In genomic region chr5:122288147-122288811, GRCm38 (mm10) we compare ENCODE assay signal across 14 mouse cellular contexts. TPM values are rescaled to one million over a fixed set of nuclear protein-coding genes. Genes with fewer than 3 reads are reported as not detected.
A peak's percentile ranks its signal among the peaks of the same experiment; 100 is the strongest.
DNase-seq lines count a peak whose midpoint lies in the region; ATAC-seq and TF ChIP-seq lines count a peak whose summit lies in the region.
"Had no signal": no experiment of that assay in that cellular context is flagged by ENCODE, and none has a peak within 500 bp of the region (broad histone marks: within the 10 kb centered on the region; RNA-seq: fewer than 3 reads in every experiment).

No protein-coding gene starts in this region.

- TF ChIP-seq EP300 in lung, postnatal 0 days (IDR thresholded peaks at IDR 0.05) = peak; percentile 38; the same call in 1 of the 2 replicates

- H3K9ac ChIP-seq in lung, postnatal 0 days (replicated peaks; ENCODE audit: low read depth) = no peak overlapping the region
- no peak overlapping the region for H3K9ac ChIP-seq in midbrain, embryonic 16.5 days (ENCODE audit: low read depth, low read length)
- H3K9ac ChIP-seq: liver, postnatal 0 days had no signal

- peak overlapping the region; percentile 99 for H3K27ac ChIP-seq in gastrocnemius, adult 2 months
- H3K27ac ChIP-seq in lung, postnatal 0 days (ENCODE audit: low read length) = peak overlapping the region; percentile 52; the same call in 1 of the 2 replicates
- no peak overlapping the region for H3K27ac ChIP-seq in midbrain, embryonic 16.5 days (ENCODE audit: low read length)
- H3K27ac ChIP-seq: hindbrain, postnatal 0 days had no signal

- H3K4me1 ChIP-seq in lung, postnatal 0 days (ENCODE audit: insufficient read depth, low read depth, low read length) = peaks cover 15% of the 10 kb centered on the region
- peaks cover 21% of the 10 kb centered on the region for H3K4me1 ChIP-seq in midbrain, embryonic 16.5 days (ENCODE audit: control insufficient read depth, insufficient read depth, low read length)

- TF ChIP-seq CTCF in gastrocnemius, adult 2 months (IDR thresholded peaks at IDR 0.05) = no peak
- no peak for TF ChIP-seq CTCF in lung, postnatal 0 days (IDR thresholded peaks at IDR 0.05)

- ATAC-seq in lung, postnatal 0 days = peak; percentile 11; the same call in 1 of the 2 replicates
- no peak for ATAC-seq in midbrain, embryonic 16.5 days
- ATAC-seq: hindbrain, postnatal 0 days; liver, postnatal 0 days had no signal

- peak; percentile 69 for DNase-seq in gastrocnemius, adult 2 months
- DNase-seq in gastrocnemius, postnatal 4 days (ENCODE audit: low spot score in 2 of 2) = no peak
- peak; percentile 20 for DNase-seq in lung, postnatal 0 days (ENCODE audit: low spot score)
- no peak for DNase-seq in lung, adult 18-20 months
- peak; percentile 42 to 56 for DNase-seq in CD8-positive naive resting alpha-beta T cell, adult 2 months (ENCODE audit: low read depth in 2 of 2, low spot score in 2 of 2)
- peak; percentile 89 for DNase-seq in naive thymus-derived CD4-positive, alpha-beta T cell, adult 2 months (ENCODE audit: low read depth)
- DNase-seq in natural killer cell, adult 2 months (ENCODE audit: low spot score in 2 of 2) = no peak
- DNase-seq: adrenal gland, postnatal 25 days; cerebellum, postnatal 10 days; kidney, adult 9 months; liver, postnatal 0 days had no signal

- no peak overlapping the region for H3K4me2 ChIP-seq in lung, postnatal 0 days (replicated peaks; ENCODE audit: low read depth, low read length)
- H3K4me2 ChIP-seq in midbrain, embryonic 16.5 days (ENCODE audit: low read length) = no peak overlapping the region

- intact Hi-C loops in gastrocnemius, adult 2 months (cut with DNase I) = no loop called here

- WGBS in lung, postnatal 0 days = 65% methylated on average over 4 of the region's 4 CpGs
- WGBS in midbrain, embryonic 16.5 days = 89% methylated on average over 4 of the region's 4 CpGs

- no peaks in the 10 kb centered on the region for H3K27me3 ChIP-seq in lung, postnatal 0 days (replicated peaks; ENCODE audit: insufficient read depth, low read length)
- no peaks in the 10 kb centered on the region for H3K27me3 ChIP-seq in midbrain, embryonic 16.5 days (ENCODE audit: control insufficient read depth, insufficient read depth, low read depth, low read length)

- H3K36me3 ChIP-seq in lung, postnatal 0 days (ENCODE audit: insufficient read depth, low read length) = no peaks in the 10 kb centered on the region
- no peaks in the 10 kb centered on the region; the same call in 1 of the 2 replicates for H3K36me3 ChIP-seq in midbrain, embryonic 16.5 days (ENCODE audit: control insufficient read depth, insufficient read depth, low read length)

- peak overlapping the region; percentile 34 for H3K4me3 ChIP-seq in gastrocnemius, adult 2 months
- H3K4me3 ChIP-seq in lung, postnatal 0 days (ENCODE audit: low read depth, low read length) = no peak overlapping the region
- no peak overlapping the region for H3K4me3 ChIP-seq in midbrain, embryonic 16.5 days (ENCODE audit: low read depth, low read length)
- H3K4me3 ChIP-seq: myocyte had no signal

- H3K9me3 ChIP-seq in lung, postnatal 0 days (ENCODE audit: low read length) = no peaks in the 10 kb centered on the region
- H3K9me3 ChIP-seq in midbrain, embryonic 16.5 days (replicated peaks; ENCODE audit: control insufficient read depth, low read length, poor library complexity, severe bottlenecking) = no peaks in the 10 kb centered on the region

RNA-seq across cellular contexts. Expression of gene Pptc7, which starts 4.1 kb away (rescaled TPM):
- total RNA-seq in gastrocnemius, adult 2 months (2021) = 100 to 1,000 TPM; 103 to 115 TPM
- 10 to 100 TPM; 16.6 to 17.0 TPM for total RNA-seq in gastrocnemius, postnatal 4 days (2021)
- polyA plus RNA-seq in lung, postnatal 0 days (2015; fragmentation: Nextera tagmentation; extraction: Ambion mirVana) = 12.2 and 12.7 TPM in 2 replicates
- polyA plus RNA-seq in midbrain, embryonic 16.5 days (2015; fragmentation: Nextera tagmentation; extraction: Ambion mirVana) = 7.1 and 7.6 TPM in 2 replicates

RNA-seq across cellular contexts. Expression of gene Tctn1, which starts 24.0 kb away (rescaled TPM):
- total RNA-seq in gastrocnemius, adult 2 months (2021) = 1 to 10 TPM; 1.8 to 2.0 TPM
- 1 to 10 TPM; 7.6 to 10.0 TPM for total RNA-seq in gastrocnemius, postnatal 4 days (2021)
- 4.5 and 5.1 TPM in 2 replicates for polyA plus RNA-seq in lung, postnatal 0 days (2015; fragmentation: Nextera tagmentation; extraction: Ambion mirVana)
- polyA plus RNA-seq in midbrain, embryonic 16.5 days (2015; fragmentation: Nextera tagmentation; extraction: Ambion mirVana) = 5.4 and 7.3 TPM in 2 replicates

Comparison
In these comparisons a context has a peak if more than half of its experiments do, and no peak if none do; other contexts are left out.
1. DNase-seq: peak in gastrocnemius, adult 2 months (single experiment), lung, postnatal 0 days (single experiment), CD8-positive naive resting alpha-beta T cell, adult 2 months (2 of 2) and naive thymus-derived CD4-positive, alpha-beta T cell, adult 2 months (single experiment); none in gastrocnemius, postnatal 4 days (0 of 2), lung, adult 18-20 months (0 of 2) and natural killer cell, adult 2 months (0 of 2).
2. RNA of gene Pptc7, which starts 4.1 kb away (total RNA-seq): 103 to 115 TPM in gastrocnemius, adult 2 months; 16.6 to 17.0 TPM in gastrocnemius, postnatal 4 days; every median in the first group is over 4 times any median in the second.